Mouse (Mus musculus) forebrain, embryonic 16.5 days (tissue): ENCODE results near the gene Pnp. TPM values are rescaled to one million over a fixed set of nuclear protein-coding genes. Genes with fewer than 3 reads are reported as not detected.

Experiments
- ATAC-seq: fragments of 200-750 bp; cut with Nextera tagmentation; 2 replicates; pipeline ENCODE4 v1.8.0; 2017; ENCODE audit warnings: mild to moderate bottlenecking, moderate library complexity
- H3K27ac ChIP-seq: fragments of 300-500 bp; sonication (generic); 2 replicates; pipeline ENCODE4 v1.5.1; 2014; ENCODE audit warnings: low read length, control low read depth
- H3K27me3 ChIP-seq: fragments of 300-500 bp; sonication (generic); replicated peaks from 2 replicates; pipeline ENCODE4 v1.6.1; 2014; ENCODE audit warnings: low read length; ENCODE audit not compliant: control insufficient read depth, insufficient read depth
- H3K36me3 ChIP-seq: fragments of 300-500 bp; sonication (generic); 2 replicates; pipeline ENCODE4 v1.6.1; 2014; ENCODE audit not compliant: control insufficient read depth, insufficient read depth
- H3K4me1 ChIP-seq: fragments of 300-500 bp; sonication (generic); replicated peaks from 2 replicates; pipeline ENCODE4 v1.6.1; 2014; ENCODE audit warnings: low read length; ENCODE audit not compliant: control insufficient read depth, insufficient read depth
- H3K4me2 ChIP-seq: fragments of 300-500 bp; sonication (generic); 2 replicates; pipeline ENCODE4 v1.6.1; 2014; ENCODE audit warnings: mild to moderate bottlenecking, low read length, control low read depth
- H3K4me3 ChIP-seq: fragments of 300-500 bp; sonication (generic); replicated peaks from 2 replicates; pipeline ENCODE4 v1.5.1; 2014; ENCODE audit warnings: mild to moderate bottlenecking, low read length, control low read depth
- H3K9ac ChIP-seq: fragments of 300-500 bp; sonication (generic); replicated peaks from 2 replicates; pipeline ENCODE4 v1.6.1; 2014; ENCODE audit warnings: low read depth, low read length, control low read depth
- H3K9me3 ChIP-seq: fragments of 300-500 bp; sonication (generic); 2 replicates; pipeline ENCODE4 v1.6.1; 2016; ENCODE audit warnings: low read length; ENCODE audit not compliant: control insufficient read depth
- WGBS: fragments of 180-500 bp; shearing (Covaris S2); extraction: QIAGEN DNeasy Blood & Tissue Kit; methylation state at CpG from one replicate; pipeline ENCODE4 v1.1.7; 2014; 5-methylcytosine and 5-hydroxymethylcytosine counted together
- polyA plus RNA-seq: library from polyadenylated mRNA; unstranded; fragments of >200 nt; fragmentation: Nextera tagmentation; extraction: Ambion mirVana; gene quantifications from 2 replicates; pipeline ENCODE4 v1.2.1, GENCODE M21; 2015

The Pnp gene
- polyA plus RNA-seq, result 15.8 and 17.2 TPM in 2 replicates

- under 1% methylated on average over 68 of the region's 68 CpGs for WGBS
- H3K4me2 ChIP-seq, result peak within 1 kb of the TSS; percentile 73
- peak within 1 kb of the TSS; percentile 99 for H3K9ac ChIP-seq
- H3K4me1 ChIP-seq, result peaks cover 29% of the 10 kb centered on the region
- ATAC-seq, result peak; percentile 99
- peaks cover 18% of the 10 kb centered on the region for H3K36me3 ChIP-seq
- no peaks in the 10 kb centered on the region for H3K27me3 ChIP-seq
- peak within 1 kb of the TSS; percentile 91 for H3K27ac ChIP-seq
- H3K4me3 ChIP-seq, result peak within 1 kb of the TSS; percentile 98
- H3K9me3 ChIP-seq, result no peaks in the 10 kb centered on the region
Measured at GRCm38 (mm10) chr14:50930754-50931492, at the start of gene Pnp, which contains the start of gene Pip4p1. Gene Pnp, plus strand, starts transcription at chr14:50931082. Gene Pip4p1, minus strand, starts transcription at chr14:50930856.

GRCm38 (mm10) chr14:50891621-50892020 is 39.3 kb upstream of the Pnp start:
- H3K9ac ChIP-seq, result no peak overlapping the region
- H3K4me3 ChIP-seq, result no peak overlapping the region
- H3K27ac ChIP-seq, result no peak overlapping the region
- H3K9me3 ChIP-seq, result no peaks in the 10 kb centered on the region
- no peaks in the 10 kb centered on the region for H3K36me3 ChIP-seq
- peaks cover 8% of the 10 kb centered on the region for H3K4me1 ChIP-seq
- no peak overlapping the region for H3K4me2 ChIP-seq
- 89% methylated on average over 8 of the region's 8 CpGs for WGBS
- no peaks in the 10 kb centered on the region for H3K27me3 ChIP-seq
- no peak for ATAC-seq

- ATAC-seq, result no peak
- Histone ChIP-seq H3K9ac (no peak overlapping the region), H3K27me3 (no peaks in the 10 kb centered on the region), H3K4me3 (no peak overlapping the region), H3K4me2 (no peak overlapping the region), H3K4me1 (peaks cover 13% of the 10 kb centered on the region), H3K36me3 (no peaks in the 10 kb centered on the region), H3K27ac (no peak overlapping the region), H3K9me3 (no peaks in the 10 kb centered on the region)
- 90% methylated on average over 7 of the region's 7 CpGs for WGBS
Measured at GRCm38 (mm10) chr14:50892091-50892490, 38.8 kb upstream of the Pnp start.

- H3K4me2 ChIP-seq, result no peak overlapping the region
- ATAC-seq, result no peak
- 83% methylated on average over 22 of the region's 22 CpGs for WGBS
- no peak overlapping the region for H3K9ac ChIP-seq
- H3K9me3 ChIP-seq, result no peaks in the 10 kb centered on the region
- H3K27ac ChIP-seq, result no peak overlapping the region
- H3K27me3 ChIP-seq, result no peaks in the 10 kb centered on the region
- H3K36me3 ChIP-seq, result no peaks in the 10 kb centered on the region
- peaks cover 14% of the 10 kb centered on the region for H3K4me1 ChIP-seq
- H3K4me3 ChIP-seq, result no peak overlapping the region
Measured at GRCm38 (mm10) chr14:50892541-50893459, 38.1 kb upstream of the Pnp start.

GRCm38 (mm10) chr14:50895407-50895806 is 35.5 kb upstream of the Pnp start:
- H3K27me3 ChIP-seq, result no peaks in the 10 kb centered on the region
- H3K4me3 ChIP-seq, result no peak overlapping the region
- no peaks in the 10 kb centered on the region for H3K36me3 ChIP-seq
- no peak for ATAC-seq
- no peak overlapping the region for H3K27ac ChIP-seq
- peaks cover 14% of the 10 kb centered on the region for H3K4me1 ChIP-seq
- H3K9ac ChIP-seq, result no peak overlapping the region
- no peaks in the 10 kb centered on the region for H3K9me3 ChIP-seq
- no peak overlapping the region for H3K4me2 ChIP-seq

- 19% methylated on average over 19 of the region's 19 CpGs for WGBS
- ATAC-seq, result peak; percentile 53
- H3K4me2 ChIP-seq, result peak overlapping the region; percentile 94
- H3K4me1 ChIP-seq, result peaks cover 14% of the 10 kb centered on the region
- H3K4me3 ChIP-seq, result peak overlapping the region; percentile 54
- no peaks in the 10 kb centered on the region for H3K9me3 ChIP-seq
- no peaks in the 10 kb centered on the region for H3K36me3 ChIP-seq
- H3K27me3 ChIP-seq, result no peaks in the 10 kb centered on the region
- peak overlapping the region; percentile 63 for H3K9ac ChIP-seq
- H3K27ac ChIP-seq, result no peak overlapping the region
Measured at GRCm38 (mm10) chr14:50895985-50896746, 34.7 kb upstream of the Pnp start.

GRCm38 (mm10) chr14:50896747-50897373 is 34.0 kb upstream of the Pnp start:
- ATAC-seq, result peak; percentile 84
- H3K9me3 ChIP-seq, result no peaks in the 10 kb centered on the region
- H3K27ac ChIP-seq, result no peak overlapping the region

GRCm38 (mm10) chr14:50897374-50897765 is 33.5 kb upstream of the Pnp start, which contains the start of gene Klhl33:
Gene Klhl33, minus strand, starts transcription at chr14:50897507.
- H3K27ac ChIP-seq, result no peak within 1 kb of the TSS

More at GRCm38 (mm10) chr14:50896747-50897373, 34.0 kb upstream of the Pnp start:
- H3K4me1 ChIP-seq, result peaks cover 14% of the 10 kb centered on the region
- peak overlapping the region; percentile 94 for H3K4me2 ChIP-seq
- H3K27me3 ChIP-seq, result no peaks in the 10 kb centered on the region
- no peaks in the 10 kb centered on the region for H3K36me3 ChIP-seq
- peak overlapping the region; percentile 54 for H3K4me3 ChIP-seq
- H3K9ac ChIP-seq, result peak overlapping the region; percentile 63
- 14% methylated on average over 23 of the region's 23 CpGs for WGBS

More at GRCm38 (mm10) chr14:50897374-50897765, 33.5 kb upstream of the Pnp start, which contains the start of gene Klhl33:
- no peaks in the 10 kb centered on the region for H3K27me3 ChIP-seq
- 0 out of 2 replicates have a peak, but pooled peaks have one; percentile 11 for ATAC-seq
- H3K9ac ChIP-seq, result peak within 1 kb of the TSS; percentile 63
- H3K4me2 ChIP-seq, result peak within 1 kb of the TSS; percentile 94
- peaks cover 14% of the 10 kb centered on the region for H3K4me1 ChIP-seq
- peak within 1 kb of the TSS; percentile 54 for H3K4me3 ChIP-seq
- 34% methylated on average over 7 of the region's 7 CpGs for WGBS
- H3K36me3 ChIP-seq, result no peaks in the 10 kb centered on the region
- no peaks in the 10 kb centered on the region for H3K9me3 ChIP-seq
